Mouse (Mus musculus): ENCODE measurements around the gene Prdx5.

DNA sequence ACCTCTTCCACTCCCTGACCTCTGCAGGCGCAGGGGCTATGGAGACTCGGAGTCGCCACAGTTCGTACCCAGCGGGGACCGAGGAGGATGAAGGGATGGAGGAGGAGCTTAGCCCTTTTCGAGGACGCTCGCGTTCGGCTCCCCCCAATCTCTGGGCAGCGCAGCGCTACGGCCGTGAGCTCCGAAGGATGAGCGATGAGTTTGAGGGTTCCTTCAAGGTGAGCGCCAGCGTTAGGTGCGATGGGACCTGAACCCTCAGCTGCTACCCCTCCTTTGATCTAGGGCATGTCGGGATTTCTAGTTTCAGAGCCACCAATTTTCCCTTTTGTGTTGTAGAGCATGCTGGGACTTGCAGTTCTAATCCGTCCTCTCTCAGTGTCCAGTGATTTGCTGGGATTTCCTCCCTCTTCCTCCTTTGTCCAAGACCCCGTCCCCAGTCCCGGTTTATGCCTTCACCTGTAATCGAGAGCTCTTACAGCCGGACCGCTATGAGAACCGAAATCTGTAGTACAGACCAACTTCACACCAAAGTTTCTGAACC, 40.8 kb upstream of the Prdx5 start:
- TF ChIP-seq HCFC1 (IDR thresholded peaks at IDR 0.05; ENCODE audit: low read depth, low read length) (no peak), ZKSCAN1 (IDR thresholded peaks at IDR 0.05; ENCODE audit: borderline replicate concordance, low read depth, low read length) (no peak), POLR2AphosphoS2 (IDR thresholded peaks at IDR 0.05; ENCODE audit: low read depth, low read length) (no peak), USF1 (IDR thresholded peaks at IDR 0.05; ENCODE audit: low read depth, low read length) (no peak), NRF1 (IDR thresholded peaks at IDR 0.05; ENCODE audit: low read depth, low read length) (no peak), POLR2A (IDR thresholded peaks at IDR 0.05; ENCODE audit: low read depth, low read length) (no peak), JUND (conservative IDR thresholded peaks at IDR 0.05; ENCODE audit: low read depth, low read length) (no peak), CTCF (conservative IDR thresholded peaks at IDR 0.05 in 1 of 2, IDR thresholded peaks at IDR 0.05 in 1 of 2; ENCODE audit: low read depth in 2 of 2, low read length in 2 of 2) (no peak)
